Mouse (Mus musculus): ENCODE results near the gene Spata6.

The Spata6 gene

GRCm38 (mm10) chr4:111852626-111853025 is 132.8 kb downstream of the Spata6 start:
- no peak for DNase-seq

- DNase-seq = no peak
Observed at GRCm38 (mm10) chr4:111866701-111867100, 146.9 kb downstream of the Spata6 start.

- peak; percentile 11 for DNase-seq
Observed at GRCm38 (mm10) chr4:111867743-111868401, 148.1 kb downstream of the Spata6 start.

Measured in right cerebral cortex, postnatal 14 days (tissue).